Mouse (Mus musculus) stomach, embryonic 15.5 days (tissue): ENCODE measurements around the gene Cd8b1. TPM values are rescaled to one million over a fixed set of nuclear protein-coding genes. Genes with fewer than 3 reads are reported as not detected.

Experiments
- ATAC-seq: fragments of 200-750 bp; cut with Nextera tagmentation; 2 replicates; pipeline ENCODE4 v1.8.0; 2017; ENCODE audit warnings: low read depth, moderate number of reproducible peaks, moderate TSS enrichment; ENCODE audit not compliant: insufficient read depth, low FRiP score
- H3K27ac ChIP-seq: fragments of 300-500 bp; sonication (generic); 2 replicates; pipeline ENCODE4 v1.5.1; 2015; ENCODE audit warnings: mild to moderate bottlenecking, inconsistent platforms
- H3K27me3 ChIP-seq: fragments of 300-500 bp; sonication (generic); replicated peaks from 2 replicates; pipeline ENCODE4 v1.6.1; 2015; ENCODE audit warnings: inconsistent platforms
- H3K36me3 ChIP-seq: fragments of 300-500 bp; sonication (generic); 2 replicates; pipeline ENCODE4 v1.6.1; 2015; ENCODE audit warnings: inconsistent platforms
- H3K4me1 ChIP-seq: fragments of 300-500 bp; sonication (generic); 2 replicates; pipeline ENCODE4 v1.6.1; 2015; ENCODE audit warnings: inconsistent platforms
- H3K4me2 ChIP-seq: fragments of 300-500 bp; sonication (generic); 2 replicates; pipeline ENCODE4 v1.6.1; 2015; ENCODE audit warnings: mild to moderate bottlenecking, inconsistent platforms
- H3K4me3 ChIP-seq: fragments of 300-500 bp; sonication (generic); replicated peaks from 2 replicates; pipeline ENCODE4 v1.5.1; 2015; ENCODE audit warnings: inconsistent platforms
- H3K9ac ChIP-seq: fragments of 300-500 bp; sonication (generic); 2 replicates; pipeline ENCODE4 v1.6.1; 2015; ENCODE audit warnings: inconsistent platforms
- H3K9me3 ChIP-seq: fragments of 300-500 bp; sonication (generic); 2 replicates; pipeline ENCODE4 v1.6.1; 2016; ENCODE audit warnings: inconsistent platforms
- WGBS: fragments of 180-500 bp; shearing (Covaris S2); methylation state at CpG from one replicate; pipeline ENCODE4 v1.1.7; 2015; 5-methylcytosine and 5-hydroxymethylcytosine counted together
- polyA plus RNA-seq: library from polyadenylated mRNA; unstranded; fragments of >200 nt; fragmentation: Nextera tagmentation; extraction: Ambion mirVana; gene quantifications from 2 replicates; pipeline ENCODE4 v1.2.1, GENCODE M21; 2015

The Cd8b1 gene
- polyA plus RNA-seq, result 0.09 and 0.14 TPM in 2 replicates

DNA sequence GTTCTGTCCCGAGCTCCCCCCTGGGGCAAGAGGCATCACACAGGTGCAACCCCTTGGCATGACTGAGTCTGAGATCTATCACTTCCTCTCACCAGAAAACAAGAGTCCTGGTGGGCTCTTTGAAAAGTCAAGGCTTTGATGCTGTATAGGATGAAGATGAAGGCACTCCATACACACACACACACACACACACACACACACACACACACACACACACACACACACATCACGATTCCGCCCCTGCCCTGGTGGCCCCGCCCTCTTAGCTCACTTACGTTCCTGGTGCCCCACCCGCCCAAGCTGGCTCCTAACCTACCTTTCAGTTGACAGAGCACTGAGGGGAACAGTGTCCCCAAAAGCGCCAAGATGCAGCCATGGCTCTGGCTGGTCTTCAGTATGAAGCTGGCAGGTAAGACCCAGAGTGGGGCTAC lies at the start of gene Cd8b1:
Gene Cd8b1 (plus strand): TSS at position 298 of the 431 bp plus-strand sequence.
- Histone ChIP-seq H3K4me2 (no peak within 1 kb of the TSS), H3K9ac (no peak within 1 kb of the TSS), H3K4me1 (no peaks in the 10 kb centered on the region), H3K27ac (no peak within 1 kb of the TSS), H3K36me3 (no peaks in the 10 kb centered on the region), H3K4me3 (no peak within 1 kb of the TSS), H3K9me3 (no peaks in the 10 kb centered on the region), H3K27me3 (no peaks in the 10 kb centered on the region)
- no peak; the same call in 1 of the 2 replicates for ATAC-seq
- WGBS, result 75% methylated on average over 7 of the region's 7 CpGs

DNA sequence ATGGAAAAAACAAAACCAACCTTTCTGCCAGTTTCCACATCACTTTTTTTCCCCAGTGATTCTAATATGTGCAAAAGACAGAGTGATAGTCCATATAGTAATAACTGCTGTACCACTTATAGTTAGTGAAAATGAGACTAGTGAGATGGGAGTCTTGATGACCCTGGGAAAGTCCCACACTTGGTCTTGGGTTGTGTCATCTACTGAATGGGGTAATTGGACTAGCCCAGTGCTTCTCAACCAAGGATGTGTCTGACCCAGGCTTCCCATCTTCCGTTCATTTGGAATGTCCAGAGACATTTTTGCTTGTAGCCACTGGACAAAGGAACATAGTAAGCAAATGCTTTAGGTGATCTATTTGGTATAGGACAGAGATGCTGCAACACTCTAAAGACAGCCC lies 48.9 kb upstream of the Cd8b1 start:
- H3K9ac ChIP-seq, result no peak overlapping the region
- no peak for ATAC-seq
- no peaks in the 10 kb centered on the region for H3K27me3 ChIP-seq
- no peak overlapping the region for H3K4me2 ChIP-seq
- H3K36me3 ChIP-seq, result no peaks in the 10 kb centered on the region
- no peak overlapping the region for H3K4me3 ChIP-seq
- H3K9me3 ChIP-seq, result no peaks in the 10 kb centered on the region
- no peak overlapping the region for H3K27ac ChIP-seq
- WGBS, result 81% methylated on average over 1 of the region's 1 CpGs
- H3K4me1 ChIP-seq, result peaks cover 8% of the 10 kb centered on the region

DNA sequence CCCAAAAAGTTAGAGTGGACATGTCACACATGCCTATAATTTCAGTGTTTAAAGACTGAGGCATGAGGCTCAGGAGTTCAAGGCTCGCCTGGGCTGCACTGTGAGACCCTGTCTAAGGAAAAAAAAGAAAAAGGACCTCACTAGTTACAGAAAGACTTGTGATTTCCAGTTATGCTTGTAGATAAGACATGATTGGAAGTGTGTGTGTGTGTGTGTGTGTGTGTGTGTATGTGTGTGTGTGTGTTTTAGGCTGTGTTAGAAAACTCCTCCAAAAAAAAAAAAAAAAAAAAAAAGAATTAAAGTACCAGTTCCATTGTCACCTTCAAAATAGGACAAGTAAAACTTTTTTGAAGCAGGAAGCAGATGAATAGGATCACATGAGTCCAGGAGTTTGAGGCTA lies 48.0 kb upstream of the Cd8b1 start:
- no peak for ATAC-seq
- H3K9ac ChIP-seq, result no peak overlapping the region
- no peaks in the 10 kb centered on the region for H3K36me3 ChIP-seq
- H3K9me3 ChIP-seq, result no peaks in the 10 kb centered on the region
- no peak overlapping the region for H3K4me3 ChIP-seq
- 80% methylated on average over 1 of the region's 1 CpGs for WGBS
- no peaks in the 10 kb centered on the region for H3K27me3 ChIP-seq
- no peak overlapping the region for H3K4me2 ChIP-seq
- H3K27ac ChIP-seq, result no peak overlapping the region
- H3K4me1 ChIP-seq, result peaks cover 8% of the 10 kb centered on the region

- Histone ChIP-seq H3K4me1 (no peaks in the 10 kb centered on the region), H3K9ac (no peak overlapping the region), H3K9me3 (no peaks in the 10 kb centered on the region), H3K27ac (no peak overlapping the region), H3K27me3 (no peaks in the 10 kb centered on the region), H3K4me2 (no peak overlapping the region), H3K4me3 (no peak overlapping the region), H3K36me3 (peaks cover 4% of the 10 kb centered on the region; the same call in 1 of the 2 replicates)
- WGBS, result 60% methylated on average over 1 of the region's 1 CpGs
- no peak for ATAC-seq
Measured at GRCm38 (mm10) chr6:71279418-71279817, 43.2 kb upstream of the Cd8b1 start.

- ATAC-seq, result no peak
- 85% methylated on average over 14 of the region's 14 CpGs for WGBS
Measured at GRCm38 (mm10) chr6:71293509-71293908, 29.1 kb upstream of the Cd8b1 start.

GRCm38 (mm10) chr6:71295303-71295702 lies 27.3 kb upstream of the Cd8b1 start:
- Histone ChIP-seq H3K4me3 (no peak overlapping the region), H3K4me2 (no peak overlapping the region), H3K4me1 (no peaks in the 10 kb centered on the region), H3K36me3 (no peaks in the 10 kb centered on the region), H3K27me3 (no peaks in the 10 kb centered on the region), H3K9ac (no peak overlapping the region), H3K9me3 (no peaks in the 10 kb centered on the region), H3K27ac (no peak overlapping the region)
- ATAC-seq, result no peak
- WGBS, result 77% methylated on average over 6 of the region's 6 CpGs

More at GRCm38 (mm10) chr6:71293509-71293908, 29.1 kb upstream of the Cd8b1 start:
- Histone ChIP-seq H3K9me3 (no peaks in the 10 kb centered on the region), H3K4me3 (no peak overlapping the region), H3K4me2 (no peak overlapping the region), H3K9ac (no peak overlapping the region), H3K36me3 (no peaks in the 10 kb centered on the region), H3K27ac (no peak overlapping the region), H3K4me1 (no peaks in the 10 kb centered on the region), H3K27me3 (no peaks in the 10 kb centered on the region)

DNA sequence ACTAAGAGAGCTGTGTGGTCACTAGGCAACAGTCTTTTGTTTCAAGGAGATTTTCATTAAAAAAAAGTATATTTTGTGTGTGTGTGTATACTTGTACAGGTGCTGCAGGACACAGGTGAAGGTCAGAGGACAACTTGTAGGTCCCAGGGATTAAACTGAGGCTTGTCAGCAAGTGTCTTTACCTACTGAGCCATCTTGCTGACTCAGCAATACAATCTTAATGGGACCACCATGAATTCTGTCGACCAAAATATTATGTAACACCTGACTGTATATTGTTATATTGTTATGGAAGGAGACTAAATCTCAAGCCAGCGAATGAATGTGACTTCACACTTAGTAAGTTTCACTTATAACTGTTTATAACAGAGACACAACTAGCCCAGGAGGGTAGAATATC lies 24.5 kb upstream of the Cd8b1 start:
- WGBS, result 67% methylated on average over 2 of the region's 2 CpGs
- Histone ChIP-seq H3K9me3 (no peaks in the 10 kb centered on the region), H3K4me3 (no peak overlapping the region), H3K4me2 (no peak overlapping the region), H3K27me3 (no peaks in the 10 kb centered on the region), H3K27ac (no peak overlapping the region), H3K36me3 (no peaks in the 10 kb centered on the region), H3K4me1 (no peaks in the 10 kb centered on the region), H3K9ac (no peak overlapping the region)
- ATAC-seq, result no peak

DNA sequence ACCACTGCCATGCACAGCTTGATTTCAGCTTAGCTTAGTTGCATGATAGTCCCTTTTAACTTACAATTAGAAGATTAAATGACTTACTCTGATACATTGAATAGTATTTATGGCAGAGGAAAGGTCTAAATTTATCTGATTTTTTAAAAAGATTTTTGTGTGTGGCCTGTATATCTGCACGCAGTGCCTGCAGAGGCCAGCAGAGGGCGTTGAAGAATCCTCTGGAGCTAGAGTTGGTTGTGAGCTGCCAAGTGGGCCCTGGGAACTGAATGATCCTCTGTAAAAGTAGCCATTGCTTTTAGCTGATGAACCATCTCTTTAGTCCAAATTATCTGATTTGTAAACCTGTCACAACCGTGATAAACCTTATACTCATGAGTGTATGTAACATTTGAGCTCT lies 23.8 kb upstream of the Cd8b1 start:
- Histone ChIP-seq H3K4me1 (no peaks in the 10 kb centered on the region), H3K27ac (no peak overlapping the region), H3K36me3 (no peaks in the 10 kb centered on the region), H3K27me3 (no peaks in the 10 kb centered on the region), H3K4me2 (no peak overlapping the region), H3K9ac (no peak overlapping the region), H3K9me3 (no peaks in the 10 kb centered on the region), H3K4me3 (no peak overlapping the region)
- no peak for ATAC-seq
- 47% methylated on average over 3 of the region's 3 CpGs for WGBS

GRCm38 (mm10) chr6:71302097-71302731 lies 20.4 kb upstream of the Cd8b1 start:
- no peak overlapping the region for H3K4me2 ChIP-seq
- no peaks in the 10 kb centered on the region for H3K36me3 ChIP-seq
- no peak overlapping the region for H3K4me3 ChIP-seq
- no peak for ATAC-seq
- no peaks in the 10 kb centered on the region for H3K4me1 ChIP-seq
- no peak overlapping the region for H3K27ac ChIP-seq
- no peak overlapping the region for H3K9ac ChIP-seq
- H3K9me3 ChIP-seq, result no peaks in the 10 kb centered on the region
- no peaks in the 10 kb centered on the region for H3K27me3 ChIP-seq
- 47% methylated on average over 6 of the region's 6 CpGs for WGBS

DNA sequence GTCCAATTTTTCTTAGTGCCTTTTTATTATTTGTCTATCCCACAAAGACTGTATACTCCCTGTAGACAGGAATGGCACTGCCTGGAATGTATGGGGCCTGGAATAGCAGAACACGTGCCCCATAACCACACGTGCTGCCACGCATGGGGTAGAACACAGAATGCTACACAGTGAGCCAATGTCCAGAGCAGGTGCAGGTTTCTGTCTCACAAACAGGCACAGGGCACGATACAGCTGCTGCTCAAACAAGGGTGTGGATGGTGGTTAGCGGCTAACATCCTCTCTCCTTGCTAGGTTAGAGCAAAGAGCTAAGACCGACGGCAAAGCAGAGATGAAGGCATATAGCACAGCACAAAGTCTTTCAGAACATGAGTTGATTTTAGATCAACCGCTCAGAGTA lies 15.1 kb upstream of the Cd8b1 start:
- Histone ChIP-seq H3K4me2 (no peak overlapping the region), H3K27me3 (no peaks in the 10 kb centered on the region), H3K4me3 (no peak overlapping the region), H3K9me3 (no peaks in the 10 kb centered on the region), H3K4me1 (no peaks in the 10 kb centered on the region), H3K27ac (no peak overlapping the region), H3K9ac (no peak overlapping the region), H3K36me3 (no peaks in the 10 kb centered on the region)
- WGBS, result 85% methylated on average over 8 of the region's 8 CpGs
- no peak for ATAC-seq

DNA sequence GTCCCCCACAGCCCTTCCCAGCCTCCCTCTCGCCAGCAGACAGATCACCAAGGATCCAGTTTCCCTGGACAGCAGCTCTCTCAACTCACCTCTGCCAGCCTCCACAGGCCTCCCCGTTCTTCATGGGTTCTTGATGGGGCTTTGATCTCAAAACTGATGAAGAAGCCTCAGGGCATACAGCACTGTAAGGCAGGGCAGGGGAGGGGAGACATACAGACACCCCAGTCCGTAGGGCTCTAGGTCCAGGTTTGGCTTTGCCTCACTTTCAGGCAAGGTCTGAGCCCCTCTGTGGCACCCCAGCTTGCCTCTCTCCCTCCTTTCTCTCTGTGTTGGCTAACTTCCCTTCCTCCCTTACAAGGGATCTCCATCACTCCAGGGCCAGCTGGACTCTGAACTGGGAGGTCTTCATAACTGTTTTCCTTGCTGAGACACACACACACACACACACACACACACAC lies 733 bp upstream of the Cd8b1 start, which contains the start of gene Smyd1:
Gene Smyd1 (minus strand): TSS at position 408 of the 458 bp plus-strand sequence.
- H3K9me3 ChIP-seq, result no peaks in the 10 kb centered on the region
- no peak within 1 kb of the TSS for H3K9ac ChIP-seq
- no peaks in the 10 kb centered on the region for H3K36me3 ChIP-seq
- ATAC-seq, result no peak
- WGBS, result 76% methylated on average over 3 of the region's 3 CpGs
- H3K4me2 ChIP-seq, result no peak within 1 kb of the TSS
- no peaks in the 10 kb centered on the region for H3K4me1 ChIP-seq
- H3K27ac ChIP-seq, result no peak within 1 kb of the TSS
- H3K27me3 ChIP-seq, result no peaks in the 10 kb centered on the region
- no peak within 1 kb of the TSS for H3K4me3 ChIP-seq

GRCm38 (mm10) chr6:71324816-71325215 lies 2.2 kb downstream of the Cd8b1 start:
- no peaks in the 10 kb centered on the region for H3K4me1 ChIP-seq
- no peak overlapping the region for H3K27ac ChIP-seq
- no peak overlapping the region for H3K9ac ChIP-seq
- no peaks in the 10 kb centered on the region for H3K9me3 ChIP-seq
- ATAC-seq, result no peak
- H3K27me3 ChIP-seq, result no peaks in the 10 kb centered on the region
- no peak overlapping the region for H3K4me3 ChIP-seq
- WGBS, result 85% methylated on average over 9 of the region's 9 CpGs
- no peak overlapping the region for H3K4me2 ChIP-seq
- no peaks in the 10 kb centered on the region for H3K36me3 ChIP-seq

DNA sequence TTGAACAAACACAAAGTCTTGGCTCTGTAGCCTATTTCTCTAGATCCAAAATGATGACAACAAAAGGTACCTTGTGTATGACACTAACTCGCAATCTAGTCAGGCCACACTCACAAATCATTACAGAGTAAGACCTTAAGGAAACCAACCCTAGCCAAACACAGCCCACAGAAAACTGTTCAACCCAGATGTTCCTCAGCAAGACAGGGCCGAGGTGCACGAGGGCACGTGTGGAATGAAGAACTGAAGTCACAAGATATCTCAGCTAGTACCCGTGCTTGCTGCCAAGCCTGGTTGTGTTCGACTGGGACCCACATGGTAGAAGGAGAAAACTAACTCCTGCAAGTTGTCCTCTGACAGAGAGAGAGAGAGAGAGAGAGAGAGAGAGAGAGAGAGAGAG lies 7.3 kb downstream of the Cd8b1 start:
- Histone ChIP-seq H3K9me3 (no peaks in the 10 kb centered on the region), H3K4me2 (no peak overlapping the region), H3K36me3 (no peaks in the 10 kb centered on the region), H3K9ac (no peak overlapping the region), H3K27ac (no peak overlapping the region), H3K4me3 (no peak overlapping the region), H3K4me1 (no peaks in the 10 kb centered on the region), H3K27me3 (no peaks in the 10 kb centered on the region)
- no peak for ATAC-seq
- WGBS, result 88% methylated on average over 6 of the region's 6 CpGs
